Mouse (Mus musculus) inflammation-experienced regulatory T-cells, adult 6 months (primary cell): ENCODE results near the gene Rcvrn. TPM values are rescaled to one million over a fixed set of nuclear protein-coding genes. Genes with fewer than 3 reads are reported as not detected.

Experiments used
- polyA plus RNA-seq, 3 experiments: library from polyadenylated mRNA; unstranded; fragments of 100-300 nt; shearing (Covaris generic); gene quantifications; one replicate each; pipeline ENCODE4 v1.2.1; 2017

Rcvrn gene
- polyA plus RNA-seq, 3 experiments from 2014 or later: not detected

Other genes starting within 250 kb of the Rcvrn start
- gene Gas7, start 239.9 kb upstream of the Rcvrn start, polyA plus RNA-seq: 10 to 100 TPM in 1 of 3 experiments, under 1 TPM in 1, not detected in 1; 0.09 to 12.6 TPM
- gene Glp2r, start 75.8 kb downstream of the Rcvrn start, polyA plus RNA-seq: not detected
- gene Gsg1l2, start 79.3 kb downstream of the Rcvrn start, polyA plus RNA-seq: not detected
- gene Dhrs7c, start 102.9 kb downstream of the Rcvrn start, polyA plus RNA-seq: not detected
- gene Usp43, start 226.8 kb downstream of the Rcvrn start, polyA plus RNA-seq: not detected